Mouse (Mus musculus) cortical plate, adult 2 months (tissue): Measurements from ENCODE around the gene Csrnp1. TPM values are rescaled to one million over a fixed set of nuclear protein-coding genes. Genes with fewer than 3 reads are reported as not detected.

Source experiments
- H3K27ac ChIP-seq: fragments of 200-500 bp; 2 replicates; pipeline ENCODE4 v1.5.1; 2012; ENCODE audit warnings: low read length, control low read depth, inconsistent platforms; ENCODE audit not compliant: insufficient read depth
- H3K4me1 ChIP-seq: fragments of 200-500 bp; 2 replicates; pipeline ENCODE4 v1.6.1; 2011; ENCODE audit warnings: low read length; ENCODE audit not compliant: control insufficient read depth, insufficient read depth
- H3K4me3 ChIP-seq: fragments of 200-500 bp; 2 replicates; pipeline ENCODE4 v1.5.1; 2011; ENCODE audit warnings: mild to moderate bottlenecking, low read length, control low read depth; ENCODE audit not compliant: insufficient read depth
- CTCF ChIP-seq: fragments of 200-500 bp; IDR thresholded peaks from 2 replicates; pipeline ENCODE4 v1.5.1; 2011; ENCODE audit warnings: mild to moderate bottlenecking, control low read depth, low read length; ENCODE audit not compliant: insufficient read depth; ENCODE audit errors: extremely low read depth
- POLR2A ChIP-seq: fragments of 200-500 bp; IDR thresholded peaks from 2 replicates; pipeline ENCODE4 v1.6.1; 2011; ENCODE audit warnings: mild to moderate bottlenecking, low read length, control low read depth; ENCODE audit not compliant: insufficient read depth; ENCODE audit errors: extremely low read depth
- polyA plus RNA-seq: library from polyadenylated mRNA; depleted of rRNA; stranded (reverse); fragments of >200 nt; gene quantifications from 2 replicates; pipeline ENCODE4 v1.2.3, GENCODE M21; 2012

Gene Csrnp1
- polyA plus RNA-seq, 1 experiment, result 21.3 TPM

DNA sequence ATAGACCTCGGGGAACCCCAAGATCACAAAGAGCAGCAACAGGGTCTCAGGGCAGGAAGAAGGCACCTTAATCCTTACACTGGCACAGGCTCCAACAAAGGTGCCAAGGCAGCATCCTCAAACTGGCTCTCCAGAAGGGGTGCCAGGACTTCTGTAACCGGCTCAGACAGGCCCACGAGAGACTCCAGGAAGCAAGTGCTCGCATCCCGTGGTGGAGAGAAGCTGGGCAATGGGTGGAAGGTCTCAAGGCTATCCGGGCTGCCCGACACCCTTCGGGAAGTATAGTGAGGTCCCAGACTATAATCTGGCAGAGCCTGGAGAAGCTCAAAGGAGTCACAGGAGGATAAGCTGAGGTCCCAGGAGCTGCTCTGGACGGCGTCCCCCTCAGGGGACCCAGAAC is 12.3 kb downstream of the Csrnp1 start:
- Histone ChIP-seq H3K4me3 (no peak overlapping the region), H3K4me1 (peaks cover 3% of the 10 kb centered on the region), H3K27ac (no peak overlapping the region)
- TF ChIP-seq CTCF (no peak), POLR2A (no peak)

DNA sequence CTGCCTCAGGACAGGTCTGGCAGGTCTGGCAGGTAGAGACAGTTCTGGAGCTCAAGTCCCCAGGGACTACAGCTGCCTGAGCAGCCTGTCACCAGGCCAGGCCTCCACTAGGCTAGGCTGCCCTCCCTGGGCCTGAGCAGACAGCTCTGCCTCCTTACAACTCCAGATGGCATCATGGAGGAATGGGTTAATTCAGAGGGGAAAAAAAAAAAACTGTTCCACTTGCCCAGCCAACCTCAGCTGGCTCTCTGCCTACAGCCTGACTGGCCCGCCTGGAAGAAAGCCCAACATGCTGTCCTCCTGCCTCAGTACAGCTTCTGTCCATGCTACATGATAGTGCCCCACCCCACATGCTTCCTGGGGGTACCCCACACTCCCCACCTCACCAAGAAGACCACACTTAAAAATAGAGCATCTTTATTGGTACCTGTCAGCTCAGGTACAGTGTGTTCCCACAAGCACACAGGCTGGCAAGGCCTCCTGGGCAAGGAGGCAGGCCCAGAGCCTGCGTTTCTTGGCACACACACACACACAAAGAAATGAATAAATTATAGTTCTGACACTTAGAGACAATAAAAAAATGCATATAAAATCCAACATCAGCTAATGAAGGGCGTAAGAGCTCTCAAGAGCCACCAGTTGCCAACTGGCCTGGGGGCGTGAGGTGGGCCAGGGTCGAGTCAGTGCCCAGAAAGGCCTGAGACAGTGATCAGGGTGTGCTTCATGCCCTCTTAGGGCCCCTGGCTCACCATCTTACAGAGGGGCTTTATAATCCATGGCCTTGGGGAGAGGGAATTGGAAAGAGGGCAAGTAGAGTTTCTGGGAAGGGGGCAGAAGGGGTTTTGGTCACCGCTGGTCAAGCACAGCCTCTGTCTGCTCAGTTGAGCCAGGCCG is 13.4 kb downstream of the Csrnp1 start:
- no peak for TF ChIP-seq POLR2A
- TF ChIP-seq CTCF, result no peak
- no peak overlapping the region for H3K27ac ChIP-seq

DNA sequence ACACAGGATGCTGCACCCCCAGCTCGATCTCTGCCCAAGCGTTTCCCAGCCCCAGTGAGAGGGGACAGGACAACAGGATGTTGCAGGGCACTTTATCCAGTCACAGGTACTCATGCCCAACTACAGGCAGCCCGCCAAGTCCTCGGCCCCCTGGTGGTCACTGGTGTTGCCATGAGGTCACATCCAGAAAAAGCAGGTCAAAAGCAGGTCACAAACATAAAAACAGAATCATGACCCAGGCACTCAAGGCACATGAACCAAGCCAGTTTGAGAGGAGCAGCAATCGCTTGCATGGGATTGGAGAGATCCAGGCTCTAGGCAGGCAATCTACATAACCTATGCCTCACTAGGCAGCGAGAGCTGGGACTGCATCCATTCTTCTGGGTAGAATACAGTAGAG is 14.2 kb downstream of the Csrnp1 start:
- TF ChIP-seq POLR2A, result no peak
- TF ChIP-seq CTCF, result 0 out of 2 replicates have a peak, but pooled peaks have one; percentile 11
- H3K4me3 ChIP-seq, result no peak overlapping the region
- no peak overlapping the region for H3K27ac ChIP-seq
- peaks cover 2% of the 10 kb centered on the region; the same call in 1 of the 2 replicates for H3K4me1 ChIP-seq

More for the DNA sequence above, 13.4 kb downstream of the Csrnp1 start:
- no peak overlapping the region for H3K4me3 ChIP-seq
- H3K4me1 ChIP-seq, result peaks cover 2% of the 10 kb centered on the region; the same call in 1 of the 2 replicates

- no peak for TF ChIP-seq CTCF
- no peak for TF ChIP-seq POLR2A
- H3K27ac ChIP-seq, result no peak overlapping the region
- no peak overlapping the region for H3K4me3 ChIP-seq
- peaks cover 2% of the 10 kb centered on the region; the same call in 1 of the 2 replicates for H3K4me1 ChIP-seq
These were observed 14.6 kb downstream of the Csrnp1 start for GRCm38 (mm10) chr9:119969811-119970210.

- H3K27ac ChIP-seq, result no peak overlapping the region
- no peak overlapping the region for H3K4me3 ChIP-seq
- H3K4me1 ChIP-seq, result peaks cover 2% of the 10 kb centered on the region; the same call in 1 of the 2 replicates
- TF ChIP-seq POLR2A (no peak), CTCF (no peak)
These were observed 18.1 kb downstream of the Csrnp1 start for GRCm38 (mm10) chr9:119966221-119966910.

DNA sequence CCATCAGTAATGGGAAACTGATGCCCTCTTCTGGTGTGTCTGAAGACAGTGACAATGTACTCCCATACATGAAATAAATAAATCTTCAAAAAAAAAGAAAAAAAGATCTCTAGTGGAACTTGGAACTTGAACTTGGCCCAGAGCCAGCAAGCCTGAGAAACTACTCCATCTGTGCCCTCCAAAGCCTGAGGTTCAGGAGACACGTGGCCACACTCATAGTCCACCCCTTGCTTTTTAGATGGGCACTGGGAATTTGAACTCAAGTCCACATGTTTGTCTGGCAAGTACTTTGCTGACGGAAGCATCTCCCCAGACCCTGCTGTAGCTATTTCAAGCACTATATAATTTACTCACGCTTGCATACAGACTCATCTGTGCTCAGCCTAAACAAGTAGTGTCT is 19.3 kb downstream of the Csrnp1 start:
- Histone ChIP-seq H3K27ac (no peak overlapping the region), H3K4me3 (no peak overlapping the region), H3K4me1 (peaks cover 2% of the 10 kb centered on the region; the same call in 1 of the 2 replicates)
- TF ChIP-seq CTCF (no peak), POLR2A (no peak)

- TF ChIP-seq CTCF (no peak), POLR2A (no peak)
- Histone ChIP-seq H3K4me3 (no peak overlapping the region), H3K27ac (no peak overlapping the region), H3K4me1 (peaks cover 2% of the 10 kb centered on the region; the same call in 1 of the 2 replicates)
These were observed 20.3 kb downstream of the Csrnp1 start for GRCm38 (mm10) chr9:119964206-119964605.

GRCm38 (mm10) chr9:119962987-119963667 is 21.3 kb downstream of the Csrnp1 start:
- no peaks in the 10 kb centered on the region for H3K4me1 ChIP-seq
- TF ChIP-seq POLR2A (no peak), CTCF (peak; percentile 54)
- no peak overlapping the region for H3K27ac ChIP-seq
- H3K4me3 ChIP-seq, result no peak overlapping the region

DNA sequence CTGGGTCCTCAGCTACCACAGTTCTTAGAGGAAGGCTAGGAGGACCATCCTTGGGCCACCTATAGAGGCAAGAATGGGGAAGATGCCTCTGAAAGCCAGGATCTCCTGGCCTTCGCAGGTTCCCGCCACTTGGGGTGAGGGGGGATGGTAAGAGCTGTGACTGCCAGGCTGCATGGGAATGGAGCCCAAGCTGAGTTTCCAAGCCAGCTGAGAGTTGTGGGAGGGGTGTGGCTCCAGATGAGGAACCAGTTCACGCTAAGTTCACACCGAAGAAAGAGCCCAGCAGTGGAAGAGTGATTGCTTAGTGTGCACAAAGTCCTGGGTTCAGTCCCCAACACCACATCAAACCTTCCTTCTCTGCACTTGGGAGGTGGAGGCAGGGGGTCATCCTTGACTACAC is 22.2 kb downstream of the Csrnp1 start:
- Histone ChIP-seq H3K4me1 (no peaks in the 10 kb centered on the region), H3K27ac (no peak overlapping the region), H3K4me3 (no peak overlapping the region)
- TF ChIP-seq POLR2A (no peak), CTCF (no peak)
